Mouse (Mus musculus): ENCODE data around the gene Olfm1. TPM values are rescaled to one million over a fixed set of nuclear protein-coding genes. Genes with fewer than 3 reads are reported as not detected.

The Olfm1 gene
- polyA plus RNA-seq, 1 experiment from 2014 or later, result 139 TPM

DNA sequence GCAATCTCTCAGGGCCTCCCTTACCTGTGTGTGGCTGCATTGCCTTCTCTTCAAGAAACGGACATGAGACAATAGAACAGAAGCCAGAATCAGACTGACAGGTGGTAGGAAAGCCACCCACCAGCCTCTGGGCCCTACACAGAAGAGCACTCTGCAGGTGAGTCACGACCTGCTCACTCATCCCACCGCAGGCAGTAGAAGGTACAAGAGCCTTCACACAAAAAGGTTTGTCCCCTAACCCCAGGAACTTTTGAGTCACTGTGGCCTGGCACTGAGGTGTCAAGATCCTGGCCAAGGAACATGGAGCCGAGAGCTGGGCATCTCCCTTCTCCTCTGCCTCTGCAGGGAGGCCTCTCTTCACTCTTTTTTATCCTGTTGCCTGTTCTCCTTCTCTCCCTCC is 42.3 kb downstream of the Olfm1 start:
- ATAC-seq (ENCODE audit: low FRiP score) (no peak), DNase-seq (ENCODE audit: low spot score) (no peak)
- Histone ChIP-seq H3K27me3 (ENCODE audit: control insufficient read depth, insufficient read depth, low read length) (no peaks in the 10 kb centered on the region), H3K9ac (ENCODE audit: low read depth, low read length) (no peak overlapping the region), H3K36me3 (ENCODE audit: control insufficient read depth, insufficient read depth, low read length) (no peaks in the 10 kb centered on the region), H3K4me2 (replicated peaks; ENCODE audit: low read depth, low read length) (no peak overlapping the region), H3K9me3 (ENCODE audit: control insufficient read depth, low read length) (no peaks in the 10 kb centered on the region), H3K27ac (ENCODE audit: low read depth, low read length) (no peak overlapping the region), H3K4me1 (replicated peaks; ENCODE audit: control insufficient read depth, insufficient read depth, low read length) (no peaks in the 10 kb centered on the region), H3K4me3 (ENCODE audit: low read depth, low read length) (no peak overlapping the region)
- WGBS, result 71% methylated on average over 4 of the region's 4 CpGs

DNA sequence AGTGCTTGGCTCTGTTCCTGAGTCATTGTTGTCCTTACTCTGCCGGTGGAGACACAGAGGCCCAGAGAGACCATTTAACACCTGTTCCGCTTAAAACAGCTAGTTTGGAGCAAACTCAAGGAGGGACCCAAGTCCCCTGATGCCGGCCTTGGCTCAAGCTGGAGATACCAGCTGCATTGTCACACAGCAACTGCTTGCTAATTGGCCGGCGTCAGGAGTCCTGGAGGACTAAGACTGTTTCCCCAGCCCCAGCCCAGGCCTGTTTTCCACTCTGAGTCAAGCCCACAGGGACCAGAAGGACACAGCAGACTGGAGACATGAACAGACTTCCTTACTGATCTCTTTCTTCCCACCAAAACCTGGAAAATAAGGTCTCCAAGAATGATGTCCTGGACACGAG is 43.7 kb downstream of the Olfm1 start:
- H3K27me3 ChIP-seq (ENCODE audit: control insufficient read depth, insufficient read depth, low read length), result no peaks in the 10 kb centered on the region
- H3K4me2 ChIP-seq (replicated peaks; ENCODE audit: low read depth, low read length), result no peak overlapping the region
- H3K27ac ChIP-seq (ENCODE audit: low read depth, low read length), result no peak overlapping the region
- no peak overlapping the region for H3K4me3 ChIP-seq (ENCODE audit: low read depth, low read length)
- no peaks in the 10 kb centered on the region for H3K4me1 ChIP-seq (replicated peaks; ENCODE audit: control insufficient read depth, insufficient read depth, low read length)
- ATAC-seq (ENCODE audit: low FRiP score), result no peak
- WGBS, result 86% methylated on average over 6 of the region's 6 CpGs
- H3K36me3 ChIP-seq (ENCODE audit: control insufficient read depth, insufficient read depth, low read length), result no peaks in the 10 kb centered on the region
- no peaks in the 10 kb centered on the region for H3K9me3 ChIP-seq (ENCODE audit: control insufficient read depth, low read length)
- no peak overlapping the region for H3K9ac ChIP-seq (ENCODE audit: low read depth, low read length)
- DNase-seq (ENCODE audit: low spot score), result no peak

- no peak for DNase-seq (ENCODE audit: low spot score)
- Histone ChIP-seq H3K27me3 (ENCODE audit: control insufficient read depth, insufficient read depth, low read length) (no peaks in the 10 kb centered on the region), H3K36me3 (ENCODE audit: control insufficient read depth, insufficient read depth, low read length) (no peaks in the 10 kb centered on the region), H3K27ac (ENCODE audit: low read depth, low read length) (no peak overlapping the region), H3K9me3 (ENCODE audit: control insufficient read depth, low read length) (no peaks in the 10 kb centered on the region), H3K4me3 (ENCODE audit: low read depth, low read length) (no peak overlapping the region), H3K4me1 (replicated peaks; ENCODE audit: control insufficient read depth, insufficient read depth, low read length) (no peaks in the 10 kb centered on the region), H3K4me2 (replicated peaks; ENCODE audit: low read depth, low read length) (no peak overlapping the region), H3K9ac (ENCODE audit: low read depth, low read length) (no peak overlapping the region)
- ATAC-seq (ENCODE audit: low FRiP score), result no peak
- WGBS, result 81% methylated on average over 8 of the region's 8 CpGs
Measured at GRCm38 (mm10) chr2:28239616-28240015, 46.8 kb downstream of the Olfm1 start.

GRCm38 (mm10) chr2:28240920-28241319 is 48.1 kb downstream of the Olfm1 start:
- DNase-seq (ENCODE audit: low spot score) (no peak), ATAC-seq (ENCODE audit: low FRiP score) (no peak)
- H3K9ac ChIP-seq (ENCODE audit: low read depth, low read length), result no peak overlapping the region
- H3K4me2 ChIP-seq (replicated peaks; ENCODE audit: low read depth, low read length), result no peak overlapping the region
- no peaks in the 10 kb centered on the region for H3K27me3 ChIP-seq (ENCODE audit: control insufficient read depth, insufficient read depth, low read length)
- no peaks in the 10 kb centered on the region for H3K9me3 ChIP-seq (ENCODE audit: control insufficient read depth, low read length)
- H3K36me3 ChIP-seq (ENCODE audit: control insufficient read depth, insufficient read depth, low read length), result no peaks in the 10 kb centered on the region
- H3K4me3 ChIP-seq (ENCODE audit: low read depth, low read length), result no peak overlapping the region
- 78% methylated on average over 3 of the region's 3 CpGs for WGBS
- H3K27ac ChIP-seq (ENCODE audit: low read depth, low read length), result no peak overlapping the region
- no peaks in the 10 kb centered on the region for H3K4me1 ChIP-seq (replicated peaks; ENCODE audit: control insufficient read depth, insufficient read depth, low read length)

DNA sequence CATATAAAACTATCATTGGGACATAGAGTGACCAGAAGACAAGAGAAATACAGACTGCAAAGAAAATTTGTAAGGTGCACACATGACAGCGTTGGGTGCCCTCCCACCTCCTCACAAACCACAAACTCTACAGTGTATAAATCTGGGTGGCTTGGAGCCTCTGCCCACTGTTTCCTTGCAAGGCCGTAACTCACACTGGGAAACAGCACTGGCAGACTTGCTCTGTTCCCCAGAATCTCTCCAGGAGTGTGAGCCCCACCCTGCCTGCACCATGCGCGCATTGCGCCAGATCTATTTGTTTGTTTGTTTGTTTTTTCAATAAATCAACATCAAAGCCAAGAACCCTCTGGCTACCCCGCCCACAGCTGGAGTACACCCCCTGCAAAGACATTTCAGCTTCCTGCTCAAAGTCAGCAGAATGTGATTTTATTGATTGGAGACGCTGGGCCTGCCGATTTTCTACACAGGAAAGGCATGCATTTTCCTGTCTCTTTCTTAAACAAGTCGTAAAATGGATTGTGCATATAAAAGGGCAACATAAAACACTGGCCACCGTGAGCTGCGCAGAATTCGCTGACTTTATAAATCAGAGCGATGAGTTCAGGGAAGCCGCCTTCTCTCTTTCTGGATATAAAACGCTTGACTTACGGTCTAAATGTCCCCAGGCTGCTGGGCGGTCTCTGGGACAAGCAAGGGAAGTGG is 48.9 kb downstream of the Olfm1 start:
- DNase-seq (ENCODE audit: low spot score), result no peak
- Histone ChIP-seq H3K9me3 (ENCODE audit: control insufficient read depth, low read length) (no peaks in the 10 kb centered on the region), H3K4me2 (replicated peaks; ENCODE audit: low read depth, low read length) (no peak overlapping the region), H3K9ac (ENCODE audit: low read depth, low read length) (no peak overlapping the region), H3K27me3 (ENCODE audit: control insufficient read depth, insufficient read depth, low read length) (no peaks in the 10 kb centered on the region), H3K4me1 (replicated peaks; ENCODE audit: control insufficient read depth, insufficient read depth, low read length) (no peaks in the 10 kb centered on the region), H3K27ac (ENCODE audit: low read depth, low read length) (no peak overlapping the region), H3K36me3 (ENCODE audit: control insufficient read depth, insufficient read depth, low read length) (no peaks in the 10 kb centered on the region), H3K4me3 (ENCODE audit: low read depth, low read length) (no peak overlapping the region)
- 80% methylated on average over 17 of the region's 17 CpGs for WGBS
- no peak for ATAC-seq (ENCODE audit: low FRiP score)

DNA sequence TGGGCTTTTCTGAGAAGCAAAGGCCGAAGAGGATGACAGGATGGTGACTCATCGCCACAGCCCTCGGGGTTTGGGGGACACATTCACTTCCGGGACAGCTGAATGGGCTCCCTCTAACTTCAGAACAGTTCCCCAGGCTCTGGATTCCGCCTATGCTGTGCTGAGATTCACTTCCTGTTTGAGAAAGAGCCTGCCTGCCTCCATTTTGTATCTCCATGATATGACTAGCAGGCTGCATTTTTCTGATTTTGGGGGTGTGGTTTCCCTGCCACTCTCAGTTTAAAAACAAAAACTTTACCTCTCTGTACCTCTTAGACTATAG is 49.4 kb downstream of the Olfm1 start:
- Histone ChIP-seq H3K27ac (ENCODE audit: low read depth, low read length) (no peak overlapping the region), H3K36me3 (ENCODE audit: control insufficient read depth, insufficient read depth, low read length) (no peaks in the 10 kb centered on the region), H3K9ac (ENCODE audit: low read depth, low read length) (no peak overlapping the region), H3K4me1 (replicated peaks; ENCODE audit: control insufficient read depth, insufficient read depth, low read length) (no peaks in the 10 kb centered on the region), H3K9me3 (ENCODE audit: control insufficient read depth, low read length) (no peaks in the 10 kb centered on the region), H3K4me3 (ENCODE audit: low read depth, low read length) (no peak overlapping the region), H3K4me2 (replicated peaks; ENCODE audit: low read depth, low read length) (no peak overlapping the region), H3K27me3 (ENCODE audit: control insufficient read depth, insufficient read depth, low read length) (no peaks in the 10 kb centered on the region)
- DNase-seq (ENCODE audit: low spot score), result no peak
- WGBS, result 72% methylated on average over 5 of the region's 5 CpGs
- ATAC-seq (ENCODE audit: low FRiP score), result no peak

GRCm38 (mm10) chr2:28244667-28245395 is 52.0 kb downstream of the Olfm1 start:
- 63% methylated on average over 8 of the region's 8 CpGs for WGBS
- no peak overlapping the region for H3K9ac ChIP-seq (ENCODE audit: low read depth, low read length)
- no peaks in the 10 kb centered on the region for H3K36me3 ChIP-seq (ENCODE audit: control insufficient read depth, insufficient read depth, low read length)
- H3K4me3 ChIP-seq (ENCODE audit: low read depth, low read length), result no peak overlapping the region
- no peaks in the 10 kb centered on the region for H3K9me3 ChIP-seq (ENCODE audit: control insufficient read depth, low read length)
- H3K4me1 ChIP-seq (replicated peaks; ENCODE audit: control insufficient read depth, insufficient read depth, low read length), result no peaks in the 10 kb centered on the region
- no peaks in the 10 kb centered on the region for H3K27me3 ChIP-seq (ENCODE audit: control insufficient read depth, insufficient read depth, low read length)
- ATAC-seq (ENCODE audit: low FRiP score), result no peak
- no peak overlapping the region for H3K27ac ChIP-seq (ENCODE audit: low read depth, low read length)
- DNase-seq (ENCODE audit: low spot score), result no peak
- no peak overlapping the region for H3K4me2 ChIP-seq (replicated peaks; ENCODE audit: low read depth, low read length)

DNA sequence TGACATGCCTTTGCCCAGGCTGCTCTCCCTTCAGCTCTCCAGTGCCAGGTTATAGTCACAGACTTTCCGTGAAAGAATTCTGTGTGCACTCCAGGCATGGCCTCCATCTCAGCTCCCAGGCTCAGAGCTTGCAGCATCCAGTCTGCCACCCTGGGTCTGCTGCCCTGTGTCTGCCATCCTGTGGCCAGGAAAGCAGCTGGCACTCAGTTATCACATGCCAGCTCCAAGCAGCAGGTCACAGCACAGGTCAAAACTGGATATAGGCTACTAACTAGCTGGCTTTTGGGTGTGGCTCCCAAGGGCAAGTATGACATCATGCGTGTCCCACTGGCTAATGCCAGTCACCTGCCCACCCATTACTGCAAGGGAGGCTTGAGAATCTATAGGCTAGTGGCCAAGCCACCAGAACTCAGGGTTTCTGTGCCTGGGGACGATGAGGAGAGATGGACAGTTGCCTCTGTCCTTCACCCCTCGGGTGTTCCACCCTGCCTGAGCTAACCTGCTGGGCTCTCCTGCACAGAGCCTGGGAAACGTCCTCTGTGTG is 53.4 kb downstream of the Olfm1 start:
- Histone ChIP-seq H3K4me2 (replicated peaks; ENCODE audit: low read depth, low read length) (no peak overlapping the region), H3K27me3 (ENCODE audit: control insufficient read depth, insufficient read depth, low read length) (no peaks in the 10 kb centered on the region), H3K4me3 (ENCODE audit: low read depth, low read length) (no peak overlapping the region), H3K9me3 (ENCODE audit: control insufficient read depth, low read length) (no peaks in the 10 kb centered on the region), H3K27ac (ENCODE audit: low read depth, low read length) (no peak overlapping the region), H3K36me3 (ENCODE audit: control insufficient read depth, insufficient read depth, low read length) (no peaks in the 10 kb centered on the region), H3K4me1 (replicated peaks; ENCODE audit: control insufficient read depth, insufficient read depth, low read length) (no peaks in the 10 kb centered on the region), H3K9ac (ENCODE audit: low read depth, low read length) (no peak overlapping the region)
- ATAC-seq (ENCODE audit: low FRiP score) (no peak), DNase-seq (ENCODE audit: low spot score) (no peak)
- 80% methylated on average over 5 of the region's 5 CpGs for WGBS

DNA sequence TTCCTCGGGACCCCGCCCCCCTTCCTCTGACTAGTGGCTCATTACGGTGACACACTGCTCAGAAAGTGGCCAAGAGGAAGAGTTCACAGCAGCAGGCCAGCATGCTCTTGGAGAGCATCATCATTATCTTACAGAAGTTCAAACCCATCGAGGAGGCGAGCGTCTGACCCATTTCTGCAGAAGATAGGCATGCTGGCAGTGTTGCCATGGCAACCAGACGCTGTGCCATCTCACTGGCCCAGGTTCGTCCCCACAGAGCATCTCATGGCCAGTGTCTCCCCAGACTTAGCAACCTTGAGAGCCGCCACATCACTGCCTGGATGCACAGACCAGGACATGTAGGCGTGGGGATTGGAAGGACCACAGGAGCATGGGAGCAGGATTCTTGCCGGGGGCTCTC is 54.3 kb downstream of the Olfm1 start:
- no peaks in the 10 kb centered on the region for H3K27me3 ChIP-seq (ENCODE audit: control insufficient read depth, insufficient read depth, low read length)
- H3K9ac ChIP-seq (ENCODE audit: low read depth, low read length), result no peak overlapping the region
- H3K27ac ChIP-seq (ENCODE audit: low read depth, low read length), result no peak overlapping the region
- DNase-seq (ENCODE audit: low spot score) (no peak), ATAC-seq (ENCODE audit: low FRiP score) (no peak)
- WGBS, result 74% methylated on average over 11 of the region's 11 CpGs
- H3K4me1 ChIP-seq (replicated peaks; ENCODE audit: control insufficient read depth, insufficient read depth, low read length), result no peaks in the 10 kb centered on the region
- H3K4me2 ChIP-seq (replicated peaks; ENCODE audit: low read depth, low read length), result no peak overlapping the region
- no peaks in the 10 kb centered on the region for H3K9me3 ChIP-seq (ENCODE audit: control insufficient read depth, low read length)
- H3K36me3 ChIP-seq (ENCODE audit: control insufficient read depth, insufficient read depth, low read length), result no peaks in the 10 kb centered on the region
- no peak overlapping the region for H3K4me3 ChIP-seq (ENCODE audit: low read depth, low read length)

All from hindbrain, embryonic 11.5 days (tissue).